In the genomic region with DNA sequence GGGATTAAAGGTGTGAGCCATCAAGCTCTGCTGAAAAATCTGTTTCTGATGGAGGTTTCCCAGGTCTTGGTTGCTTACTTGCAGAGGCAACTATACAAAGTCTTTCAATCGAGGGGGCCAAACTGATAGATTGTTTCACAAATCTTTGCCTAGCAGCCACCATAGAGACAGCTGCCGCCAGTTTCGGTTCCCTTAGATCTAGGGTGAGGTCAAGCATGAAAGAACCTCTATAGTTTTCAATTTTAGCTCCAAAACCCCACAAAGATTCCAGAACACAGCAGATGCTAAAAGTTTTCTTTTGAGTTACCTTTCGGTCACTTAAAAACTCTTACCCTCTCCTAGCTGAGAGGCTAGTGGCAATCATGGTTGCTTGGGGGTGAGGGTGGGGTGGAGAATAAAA, we compare ENCODE assay signal across 33 mouse cellular contexts. TPM values are rescaled to one million over a fixed set of nuclear protein-coding genes. Genes with fewer than 3 reads are reported as not detected.
DNase-seq lines count a peak whose midpoint lies in the region; ATAC-seq and TF ChIP-seq lines count a peak whose summit lies in the region.
"Had no signal": no experiment of that assay in that cellular context is flagged by ENCODE, and none has a peak within 500 bp of the region (broad histone marks: within the 10 kb centered on the region; RNA-seq: fewer than 3 reads in every experiment).

No protein-coding gene starts in this region.

- peak overlapping the region; percentile 73 for H3K27ac ChIP-seq in spleen, adult 2 months (ENCODE audit: insufficient read depth, low read length)
- H3K27ac ChIP-seq: embryonic facial prominence, embryonic 13.5 days; hindbrain, embryonic 13.5 days; layer of hippocampus, adult 2 months; liver, embryonic 12.5 days; neural tube, embryonic 13.5 days had no signal

- 31% methylated on average over 4 of the region's 4 CpGs for WGBS in spleen, adult 2 months

- H3K27me3 ChIP-seq in spleen, adult 2 months (ENCODE audit: control insufficient read depth, insufficient read depth, low read length), result no peaks in the 10 kb centered on the region
- H3K27me3 ChIP-seq: embryonic facial prominence, embryonic 13.5 days; hindbrain, embryonic 13.5 days; liver, embryonic 12.5 days; neural tube, embryonic 13.5 days had no signal

- peaks cover 20% of the 10 kb centered on the region for H3K4me1 ChIP-seq in spleen, adult 2 months (ENCODE audit: control insufficient read depth, insufficient read depth, insufficient read length)

- TF ChIP-seq CTCF in spleen, adult 2 months (IDR thresholded peaks at IDR 0.05; ENCODE audit: extremely low read depth, insufficient read depth, insufficient read length, insufficient replicate concordance), result no peak

- peak; percentile 26 for ATAC-seq in common myeloid progenitor, adult 5-6 weeks (replicated peaks; ENCODE audit: low read depth, poor library complexity, severe bottlenecking)
- ATAC-seq in neutrophil, adult 5-6 weeks (ENCODE audit: extremely low read depth, insufficient number of reproducible peaks, low FRiP score, poor library complexity, severe bottlenecking), result peak; percentile 51
- ATAC-seq: liver, embryonic 12.5 days; liver, postnatal 0 days had no signal

- H3K4me3 ChIP-seq in spleen, adult 2 months (ENCODE audit: extremely low read depth, insufficient read depth, insufficient read length), result no peak overlapping the region
- H3K4me3 ChIP-seq: embryonic facial prominence, embryonic 13.5 days; erythroblast, embryonic 14.5 days; hindbrain, embryonic 13.5 days; layer of hippocampus, adult 2 months; liver, embryonic 12.5 days; neural tube, embryonic 13.5 days had no signal

- H3K36me3 ChIP-seq in spleen, adult 2 months (ENCODE audit: control insufficient read depth, insufficient read depth, low read length), result no peaks in the 10 kb centered on the region
- H3K36me3 ChIP-seq: embryonic facial prominence, embryonic 13.5 days; hindbrain, embryonic 13.5 days; liver, embryonic 12.5 days; neural tube, embryonic 13.5 days had no signal

- no peak for TF ChIP-seq POLR2A in spleen, adult 2 months (IDR thresholded peaks at IDR 0.05; ENCODE audit: low read depth, low read length)

- peak; percentile 93 for DNase-seq in heart, adult 11 months
- DNase-seq in heart, adult 8-10 months (ENCODE audit: low spot score), result no peak
- DNase-seq in spleen, adult 2 months (ENCODE audit: low read depth in 1 of 2, low spot score in 2 of 2), result peak in 1 of 2 experiments; percentile 42
- no peak for DNase-seq in spleen, adult 12 weeks (ENCODE audit: low spot score)
- DNase-seq in layer of hippocampus, adult 8-10 months (ENCODE audit: low spot score in 2 of 2), result no peak
- DNase-seq in adrenal gland, postnatal 10 days, result no peak
- DNase-seq: adrenal gland, postnatal 25 days; cerebellum, adult 8-10 months; cerebellum, postnatal 36 days; gastrocnemius, postnatal 10 days; heart, postnatal 36 days; kidney, adult 2 months; kidney, postnatal 36 days; layer of hippocampus, postnatal 36 days; left cerebral cortex, postnatal 4 days; liver, postnatal 0 days; right cerebral cortex, postnatal 14 days; thymus, postnatal 14 days had no signal

RNA-seq across cellular contexts. Expression of a gene that starts 20.3 kb away (rescaled TPM):
- not detected for total RNA-seq in heart, adult 8-10 months (2022)
- polyA plus RNA-seq in spleen, adult 2 months (2012; rRNA removed), result not detected in 2 replicates
- not detected in 2 replicates for total RNA-seq in common myeloid progenitor, adult 5-6 weeks (2017)
- not detected in 2 replicates for total RNA-seq in neutrophil, adult 5-6 weeks (2017)
- not detected for total RNA-seq in layer of hippocampus, adult 8-10 months (2022)
- total RNA-seq in adrenal gland, postnatal 10 days (2021), result not detected
- total RNA-seq: adrenal gland, postnatal 25 days; gastrocnemius, postnatal 10 days; heart, postnatal 36 days; layer of hippocampus, adult 2 months; layer of hippocampus, postnatal 36 days; left cerebral cortex, postnatal 4 days; midbrain, postnatal 0 days had no signal
- polyA plus RNA-seq: erythroblast, embryonic 14.5 days; gonadal fat pad, adult 2 months; heart, embryonic 11.5 days; hindbrain, embryonic 13.5 days; kidney, adult 2 months; limb, embryonic 14.5 days; liver, embryonic 12.5 days; lung, embryonic 16.5 days; midbrain, postnatal 0 days; neural tube, embryonic 13.5 days; small intestine, adult 2 months; urinary bladder, adult 2 months had no signal

RNA-seq across cellular contexts. Expression of a gene that starts 25.7 kb away (rescaled TPM):
- total RNA-seq in heart, adult 8-10 months (2022), result 1 to 10 TPM; 1.5 to 2.5 (median 1.9) TPM
- polyA plus RNA-seq in spleen, adult 2 months (2012; rRNA removed), result 2.3 and 2.8 TPM in 2 replicates
- 3.0 and 3.4 TPM in 2 replicates for total RNA-seq in common myeloid progenitor, adult 5-6 weeks (2017)
- 2.6 and 5.5 TPM in 2 replicates for total RNA-seq in neutrophil, adult 5-6 weeks (2017)
- total RNA-seq in layer of hippocampus, adult 8-10 months (2022), result 1 to 10 TPM; 5.6 to 7.2 (median 6.3) TPM
- 10 to 100 TPM; 20.9 to 24.1 TPM for total RNA-seq in adrenal gland, postnatal 10 days (2021)
- polyA plus RNA-seq: erythroblast, embryonic 14.5 days had no signal
